Mouse (Mus musculus) heart, adult 2 months (tissue): ENCODE measurements around the gene St7. TPM values are rescaled to one million over a fixed set of nuclear protein-coding genes. Genes with fewer than 3 reads are reported as not detected.

Experiments
- DNase-seq, 2 experiments: peaks; one replicate each; pipeline ENCODE4 v3.0.0; 2021
- H3K27ac ChIP-seq: fragments of 200-600 bp; 2 replicates; pipeline ENCODE4 v1.8.1; 2022
- H3K27me3 ChIP-seq: fragments of 200-500 bp; 2 replicates; pipeline ENCODE4 v1.6.1; 2012; ENCODE audit warnings: mild to moderate bottlenecking, low read length, inconsistent platforms, mixed read lengths; ENCODE audit not compliant: control insufficient read depth, insufficient read depth
- H3K36me3 ChIP-seq: fragments of 200-500 bp; 2 replicates; pipeline ENCODE4 v1.6.1; 2012; ENCODE audit warnings: low read length, inconsistent platforms; ENCODE audit not compliant: control insufficient read depth, insufficient read depth
- H3K4me1 ChIP-seq: fragments of 200-500 bp; 2 replicates; pipeline ENCODE4 v1.6.1; 2011; ENCODE audit warnings: low read length; ENCODE audit not compliant: control insufficient read depth, insufficient read depth
- H3K4me3 ChIP-seq: fragments of 200-600 bp; 2 replicates; pipeline ENCODE4 v1.8.1; 2022
- H3K79me2 ChIP-seq: fragments of 200-500 bp; replicated peaks from 2 replicates; pipeline ENCODE4 v1.6.1; 2012; ENCODE audit warnings: mild to moderate bottlenecking, inconsistent platforms, low read length, moderate library complexity, mixed read lengths; ENCODE audit not compliant: control insufficient read depth, insufficient read depth
- H3K9ac ChIP-seq: fragments of 200-500 bp; 2 replicates; pipeline ENCODE4 v1.6.1; 2012; ENCODE audit warnings: low read depth, mild to moderate bottlenecking, control low read depth, inconsistent platforms, low read length, mixed read lengths
- CTCF ChIP-seq: fragments of 200-600 bp; IDR thresholded peaks from 2 replicates; pipeline ENCODE4 v1.8.1; 2022; ENCODE audit warnings: antibody characterized with exemption, mild to moderate bottlenecking, moderate library complexity
- EP300 ChIP-seq: fragments of 200-500 bp; IDR thresholded peaks from 2 replicates; pipeline ENCODE4 v1.6.1; 2011; ENCODE audit warnings: low read depth, low read length, control low read depth; ENCODE audit not compliant: insufficient read depth
- POLR2A ChIP-seq: fragments of 200-500 bp; IDR thresholded peaks from 2 replicates; pipeline ENCODE4 v1.6.1; 2011; ENCODE audit warnings: mild to moderate bottlenecking, low read depth, low read length, control low read depth; ENCODE audit not compliant: insufficient read depth
- WGBS: fragments of 180-500 bp; shearing (Covaris S2); methylation state at CpG from one replicate; pipeline ENCODE4 v1.1.7; 2018; 5-methylcytosine and 5-hydroxymethylcytosine counted together
- intact Hi-C: fragments of 180-260 bp; cut with DNase I; formaldehyde crosslinking; loops from one replicate; pipeline ENCODE4 v1.15.1; 2025
- polyA plus RNA-seq: library from polyadenylated mRNA; depleted of rRNA; stranded (reverse); fragments of >200 nt; gene quantifications from 2 replicates; pipeline ENCODE4 v1.2.3, GENCODE M21; 2012
- total RNA-seq, 2 experiments: library from RNA; stranded (reverse); gene quantifications; 2 replicates each; pipeline ENCODE4 v1.2.3; 2021

St7 gene
- total and polyA plus RNA-seq, 3 experiments, result 12.0 to 19.5 (median 16.9) TPM

DNA sequence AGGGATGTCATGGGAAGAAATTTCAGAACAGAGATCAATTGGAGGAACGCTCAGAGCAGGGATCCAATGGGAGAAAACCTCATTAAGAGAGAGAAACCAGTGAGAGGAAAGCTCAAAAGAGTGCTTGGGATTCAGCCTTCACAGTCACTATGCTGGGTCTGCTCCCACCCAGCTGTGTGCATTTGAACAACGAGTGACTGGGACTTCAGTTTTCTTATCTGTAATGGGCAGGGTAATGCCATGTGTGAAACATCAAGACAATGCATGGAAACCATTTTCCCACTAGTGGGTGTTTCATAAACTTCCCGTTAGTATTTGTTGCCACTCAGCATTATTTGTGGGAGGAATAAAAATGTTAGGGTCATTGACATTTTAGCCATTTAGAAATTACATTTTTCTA is 111.7 kb downstream of the St7 start:
- intact Hi-C loops, result no loop called here
- H3K4me3 ChIP-seq, result no peak overlapping the region
- peaks cover 2% of the 10 kb centered on the region; the same call in 1 of the 2 replicates for H3K4me1 ChIP-seq
- no peak for DNase-seq
- no peak overlapping the region for H3K27ac ChIP-seq
- no peak overlapping the region for H3K9ac ChIP-seq
- no peaks in the 10 kb centered on the region for H3K36me3 ChIP-seq
- no peak for TF ChIP-seq POLR2A
- no peak for TF ChIP-seq CTCF
- no peak for TF ChIP-seq EP300
- H3K27me3 ChIP-seq, result no peaks in the 10 kb centered on the region
- H3K79me2 ChIP-seq, result no peaks in the 10 kb centered on the region
- WGBS, result 58% methylated on average over 3 of the region's 3 CpGs

DNA sequence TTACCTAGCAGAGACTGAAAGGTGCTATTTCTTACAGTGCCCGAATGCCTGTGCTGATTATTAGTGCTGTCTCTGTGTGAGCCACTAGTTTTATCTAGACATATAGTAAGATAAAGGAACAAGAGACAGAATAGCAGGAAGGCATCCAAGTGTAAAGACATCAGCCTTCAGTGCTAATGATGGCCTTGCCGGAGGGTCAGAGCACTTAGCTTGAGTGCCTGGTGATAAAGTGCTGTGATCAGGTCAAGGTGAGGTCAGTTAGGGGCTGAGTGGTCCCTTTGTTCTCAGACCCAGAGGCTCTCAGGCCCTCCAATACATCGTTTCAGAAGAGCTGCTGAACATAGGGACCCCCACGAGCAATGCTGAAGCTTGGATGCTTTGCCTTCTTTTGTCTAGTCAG is 113.8 kb downstream of the St7 start:
- no peaks in the 10 kb centered on the region for H3K36me3 ChIP-seq
- WGBS, result 36% methylated on average over 4 of the region's 4 CpGs
- no peak for TF ChIP-seq EP300

DNA sequence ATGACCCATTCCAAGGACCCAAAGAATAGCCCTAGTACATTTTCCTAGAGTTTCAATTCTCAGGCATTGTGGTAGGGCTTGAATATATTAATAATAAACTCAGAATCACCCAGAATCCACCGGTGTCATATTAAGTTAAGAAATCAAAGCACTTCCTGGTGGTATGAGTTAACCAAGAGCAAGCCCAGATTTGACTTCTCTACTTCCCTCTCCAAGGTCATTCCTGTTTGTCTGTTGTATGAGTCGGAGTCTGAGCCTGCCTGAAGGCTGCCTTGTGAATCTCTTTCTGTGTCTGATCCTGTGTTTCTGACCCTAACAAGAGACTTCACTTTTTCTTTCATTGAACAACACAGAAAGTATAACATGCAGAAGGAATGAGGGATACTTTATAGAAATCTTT is 118.3 kb downstream of the St7 start:
- H3K27ac ChIP-seq, result peak overlapping the region; percentile 29
- no peaks in the 10 kb centered on the region for H3K36me3 ChIP-seq
- H3K27me3 ChIP-seq, result no peaks in the 10 kb centered on the region
- DNase-seq, result no peak
- peaks cover 4% of the 10 kb centered on the region for H3K4me1 ChIP-seq
- H3K79me2 ChIP-seq, result no peaks in the 10 kb centered on the region; the same call in 1 of the 2 replicates
- no peak overlapping the region for H3K9ac ChIP-seq
- TF ChIP-seq POLR2A (no peak), CTCF (no peak), EP300 (no peak)
- 54% methylated on average over 2 of the region's 2 CpGs for WGBS
- intact Hi-C loops, result no loop called here
- H3K4me3 ChIP-seq, result no peak overlapping the region

More for the DNA sequence above, 113.8 kb downstream of the St7 start:
- intact Hi-C loops, result no loop called here
- Histone ChIP-seq H3K79me2 (no peaks in the 10 kb centered on the region; the same call in 1 of the 2 replicates), H3K9ac (no peak overlapping the region), H3K4me3 (no peak overlapping the region), H3K4me1 (peaks cover 4% of the 10 kb centered on the region), H3K27me3 (no peaks in the 10 kb centered on the region), H3K27ac (no peak overlapping the region)
- no peak for DNase-seq

DNA sequence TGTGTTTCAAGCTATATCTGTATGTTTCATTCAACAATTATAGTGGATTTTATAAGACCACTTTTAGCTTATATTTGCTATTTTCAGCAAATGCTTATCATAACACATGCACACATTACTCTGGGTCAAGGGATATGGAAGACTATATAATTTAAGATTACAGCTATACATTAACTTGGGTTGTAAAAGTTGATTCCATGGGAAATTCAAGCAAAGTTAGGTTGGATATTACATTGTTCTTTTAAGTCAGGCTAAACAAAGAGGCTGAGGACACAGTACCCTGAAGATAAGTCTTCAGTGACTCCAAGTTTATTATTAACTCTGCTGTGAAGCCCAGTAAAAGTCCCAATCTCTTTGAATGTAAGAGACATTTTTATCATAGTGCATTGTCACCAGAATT is 118.8 kb downstream of the St7 start:
- H3K4me1 ChIP-seq, result peaks cover 3% of the 10 kb centered on the region
- no peaks in the 10 kb centered on the region for H3K36me3 ChIP-seq
- no peak overlapping the region for H3K9ac ChIP-seq
- H3K27ac ChIP-seq, result peak overlapping the region; percentile 29
- intact Hi-C loops, result no loop called here
- no peaks in the 10 kb centered on the region; the same call in 1 of the 2 replicates for H3K79me2 ChIP-seq
- H3K4me3 ChIP-seq, result no peak overlapping the region
- no peaks in the 10 kb centered on the region for H3K27me3 ChIP-seq
- DNase-seq, result no peak
- TF ChIP-seq POLR2A (no peak), EP300 (no peak), CTCF (no peak)

DNA sequence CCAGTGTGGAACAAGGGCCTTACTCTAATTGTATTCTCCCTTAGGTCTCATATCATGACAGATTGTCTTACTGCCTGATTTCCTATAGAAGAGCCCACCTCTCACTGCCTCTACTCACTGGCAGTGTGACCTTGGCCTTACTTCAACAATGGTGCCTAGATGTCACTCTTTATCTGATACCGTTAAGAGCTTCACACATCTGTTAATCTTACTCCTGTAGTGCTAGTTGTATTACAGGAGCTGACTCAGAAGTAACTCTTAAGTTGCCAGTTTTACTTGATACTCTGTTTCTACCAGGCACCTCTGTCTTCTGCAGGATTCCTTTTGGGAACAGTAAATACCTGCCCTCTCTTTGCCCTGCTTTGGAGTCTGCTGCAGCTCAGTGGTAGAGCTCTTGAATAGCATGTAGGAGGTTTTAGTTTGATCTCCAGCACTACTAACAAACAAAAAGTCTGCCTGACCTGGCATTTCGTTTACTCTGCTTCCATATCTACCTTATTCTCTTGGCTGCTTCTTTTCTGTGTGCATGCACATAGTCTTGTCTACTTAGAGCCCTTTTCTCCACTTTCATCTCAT is 121.4 kb downstream of the St7 start:
- TF ChIP-seq POLR2A, result no peak
- peak; percentile 65 for TF ChIP-seq CTCF
- 59% methylated on average over 2 of the region's 2 CpGs for WGBS
- Histone ChIP-seq H3K36me3 (no peaks in the 10 kb centered on the region), H3K27ac (no peak overlapping the region), H3K4me1 (peaks cover 2% of the 10 kb centered on the region), H3K27me3 (no peaks in the 10 kb centered on the region), H3K79me2 (no peaks in the 10 kb centered on the region; the same call in 1 of the 2 replicates), H3K4me3 (no peak overlapping the region), H3K9ac (no peak overlapping the region)
- intact Hi-C loops, result no loop called here
- no peak for DNase-seq

DNA sequence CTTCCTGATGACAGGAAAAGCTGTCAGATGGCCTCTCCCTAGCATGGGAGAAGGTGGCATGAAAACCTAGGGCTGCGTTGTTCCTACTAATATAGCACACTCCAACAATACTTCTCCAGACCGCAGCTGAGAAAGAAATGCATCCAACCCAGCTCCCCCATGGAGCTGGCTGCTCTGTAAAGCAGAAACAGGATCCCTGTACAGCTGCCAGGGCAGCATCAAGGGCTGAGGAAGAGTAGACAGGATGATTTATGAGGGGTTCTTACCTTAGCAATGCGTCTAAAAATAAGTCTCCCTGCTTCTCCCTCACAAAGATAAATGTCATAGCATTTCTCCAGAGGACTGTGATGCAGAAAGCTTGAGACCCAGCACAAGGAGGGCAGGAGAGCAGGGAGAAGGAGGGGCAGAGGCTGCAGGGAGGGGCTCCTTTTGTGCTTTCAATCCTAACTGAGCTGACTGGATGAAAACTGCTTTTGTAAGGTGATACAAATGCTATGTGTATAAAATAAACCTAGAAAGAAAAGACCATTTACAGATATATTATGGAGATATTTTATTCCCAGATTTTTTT is 124.2 kb downstream of the St7 start:
- no peaks in the 10 kb centered on the region for H3K4me1 ChIP-seq
- H3K9ac ChIP-seq, result no peak overlapping the region
- no peak for DNase-seq
- H3K79me2 ChIP-seq, result no peaks in the 10 kb centered on the region
- TF ChIP-seq EP300, result no peak
- TF ChIP-seq CTCF, result no peak
- no peak for TF ChIP-seq POLR2A
- no peak overlapping the region for H3K27ac ChIP-seq
- intact Hi-C loops, result loop anchor here (5.0 kb wide), 1 partner anchor 90 kb away; no protein-coding TSS in a partner anchor
- H3K36me3 ChIP-seq, result no peaks in the 10 kb centered on the region; the same call in 1 of the 2 replicates
- no peaks in the 10 kb centered on the region for H3K27me3 ChIP-seq
- WGBS, result 37% methylated on average over 3 of the region's 3 CpGs
- no peak overlapping the region for H3K4me3 ChIP-seq
